In genomic region chr3:89227307-89228179, GRCm38 (mm10) we compare ENCODE assay signal across 8 mouse cellular contexts. TPM values are rescaled to one million over a fixed set of nuclear protein-coding genes. Genes with fewer than 3 reads are reported as not detected.
DNase-seq lines count a peak whose midpoint lies in the region; ATAC-seq and TF ChIP-seq lines count a peak whose summit lies in the region.

No protein-coding gene starts in this region.

- H3K9ac ChIP-seq in ES-E14 (ENCODE audit: insufficient read depth, low read depth, low read length, poor library complexity, severe bottlenecking) = peak overlapping the region; percentile 54; the same call in 1 of the 2 replicates
- peak overlapping the region; percentile 53 for H3K9ac ChIP-seq in forebrain, postnatal 0 days
- peak overlapping the region; percentile 79 for H3K9ac ChIP-seq in neural tube, embryonic 13.5 days

- peak; percentile 89 for ATAC-seq in forebrain, postnatal 0 days
- peak; percentile 67 for ATAC-seq in neural tube, embryonic 13.5 days (ENCODE audit: low read depth)

- in situ Hi-C loops in ES-E14 (cut with MboI; ENCODE audit: low sequenced_read_pairs in 2 of 2, unreplicated experiment in 2 of 2) = no loop called here

- DNase-seq in ES-E14 (ENCODE audit: low read depth, low spot score) = peak; percentile 97
- DNase-seq in brain, embryonic 14.5 days (ENCODE audit: low read depth) = peak; percentile 99
- DNase-seq in forebrain, postnatal 0 days = peak; percentile 96
- peak; percentile 89 for DNase-seq in heart, postnatal 4 days
- DNase-seq in layer of hippocampus, adult 2 months (ENCODE audit: low spot score in 2 of 2) = peak; percentile 92 to 96
- DNase-seq in lung, adult 18-20 months = peak; percentile 94 to 96
- peak; percentile 48 for DNase-seq in thymus, postnatal 0 days (ENCODE audit: low spot score)

- H3K9me3 ChIP-seq in ES-E14 (ENCODE audit: control insufficient read depth, insufficient read depth, low read depth, low read length) = no peaks in the 10 kb centered on the region
- H3K9me3 ChIP-seq in forebrain, postnatal 0 days (ENCODE audit: low read length) = no peaks in the 10 kb centered on the region
- no peaks in the 10 kb centered on the region for H3K9me3 ChIP-seq in neural tube, embryonic 13.5 days

- TF ChIP-seq POLR2A in brain, embryonic 14.5 days (IDR thresholded peaks at IDR 0.05; ENCODE audit: borderline replicate concordance, extremely low read depth, insufficient read depth, insufficient read length, poor library complexity, severe bottlenecking) = peak; percentile 82; the same call in 1 of the 2 replicates

- 0 out of 2 replicates have a peak, but pooled peaks cover 6% of the 10 kb centered on the region for H3K36me3 ChIP-seq in ES-E14 (ENCODE audit: control insufficient read depth, insufficient read depth, low read length, poor library complexity, severe bottlenecking)
- peaks cover 5% of the 10 kb centered on the region; the same call in 1 of the 2 replicates for H3K36me3 ChIP-seq in forebrain, postnatal 0 days (ENCODE audit: insufficient read depth)
- peaks cover 12% of the 10 kb centered on the region for H3K36me3 ChIP-seq in neural tube, embryonic 13.5 days

- peaks cover 13 to 39% of the 10 kb centered on the region in 2 experiments for H3K4me1 ChIP-seq in ES-E14 (ENCODE audit: control insufficient read depth in 2 of 2, insufficient read depth in 2 of 2, low read length in 2 of 2, poor library complexity in 1 of 2)
- peaks cover 28% of the 10 kb centered on the region for H3K4me1 ChIP-seq in forebrain, postnatal 0 days (ENCODE audit: insufficient read depth)
- H3K4me1 ChIP-seq in neural tube, embryonic 13.5 days (replicated peaks) = peaks cover 64% of the 10 kb centered on the region

- peak overlapping the region; percentile 91 for H3K4me2 ChIP-seq in forebrain, postnatal 0 days (ENCODE audit: low read depth)
- H3K4me2 ChIP-seq in neural tube, embryonic 13.5 days = peak overlapping the region; percentile 79

- TF ChIP-seq CTCF in brain, embryonic 14.5 days (IDR thresholded peaks at IDR 0.05; ENCODE audit: borderline replicate concordance, extremely low read depth, insufficient read depth, insufficient read length) = no peak
- no peak for TF ChIP-seq CTCF in forebrain, postnatal 0 days (IDR thresholded peaks at IDR 0.05; ENCODE audit: low read depth)
- TF ChIP-seq CTCF in layer of hippocampus, adult 2 months (conservative IDR thresholded peaks at IDR 0.05) = no peak

- H3K27me3 ChIP-seq in forebrain, postnatal 0 days (ENCODE audit: insufficient read depth, low read length) = no peaks in the 10 kb centered on the region
- H3K27me3 ChIP-seq in neural tube, embryonic 13.5 days = no peaks in the 10 kb centered on the region

- 1% methylated on average over 41 of the region's 41 CpGs for WGBS in forebrain, postnatal 0 days
- WGBS in neural tube, embryonic 13.5 days = 2% methylated on average over 41 of the region's 41 CpGs

- peak overlapping the region; percentile 58 to 77 for H3K4me3 ChIP-seq in ES-E14 (ENCODE audit: insufficient read depth in 1 of 2, low read depth in 1 of 2, low read length in 2 of 2, poor library complexity in 1 of 2, severe bottlenecking in 1 of 2)
- H3K4me3 ChIP-seq in forebrain, postnatal 0 days (ENCODE audit: low read depth, low read length) = peak overlapping the region; percentile 45
- peak overlapping the region; percentile 68 for H3K4me3 ChIP-seq in layer of hippocampus, adult 2 months
- H3K4me3 ChIP-seq in neural tube, embryonic 13.5 days = peak overlapping the region; percentile 50

- 0 out of 2 replicates have a peak overlapping the region, but pooled peaks have one; percentile 22 for H3K27ac ChIP-seq in ES-E14 (ENCODE audit: insufficient read depth, low read depth, low read length, poor library complexity, severe bottlenecking)
- peak overlapping the region; percentile 80 for H3K27ac ChIP-seq in forebrain, postnatal 0 days (ENCODE audit: low read depth, low read length)
- peak overlapping the region; percentile 93 for H3K27ac ChIP-seq in layer of hippocampus, adult 2 months
- peak overlapping the region; percentile 92 for H3K27ac ChIP-seq in neural tube, embryonic 13.5 days (replicated peaks)

TF ChIP-seq in ES-E14, 5 proteins besides CTCF, POLR2A, EP300 and RAD21:
- TF ChIP-seq HCFC1 (IDR thresholded peaks at IDR 0.05; ENCODE audit: borderline replicate concordance, insufficient read depth, low read length) (no peak), ZC3H11A (IDR thresholded peaks at IDR 0.05; ENCODE audit: borderline replicate concordance, low read depth, low read length) (no peak), ZNF384 (IDR thresholded peaks at IDR 0.05; ENCODE audit: low read depth, low read length) (no peak), MAFK (IDR thresholded peaks at IDR 0.05; ENCODE audit: insufficient read depth, low read depth, low read length) (no peak), CHD2 (IDR thresholded peaks at IDR 0.05; ENCODE audit: low read depth, low read length) (no peak)

RNA-seq across cellular contexts. Expression of gene Mtx1, which starts 0.7 kb away (rescaled TPM):
- total RNA-seq in ES-E14 (2012; rRNA removed) = 234 and 251 TPM in 2 replicates
- 146 and 201 TPM in 2 replicates for polyA plus RNA-seq in brain, embryonic 14.5 days (2012; rRNA removed)
- 142 and 167 TPM in 2 replicates for total RNA-seq in forebrain, postnatal 0 days (2014; rRNA removed)
- polyA plus RNA-seq in forebrain, postnatal 0 days (2015; fragmentation: Nextera tagmentation; extraction: Ambion mirVana) = 199 and 212 TPM in 2 replicates
- 10 to 100 TPM; 62.9 to 67.2 TPM for total RNA-seq in heart, postnatal 4 days (2021)
- 100 to 1,000 TPM; 100 to 102 TPM for total RNA-seq in layer of hippocampus, adult 2 months (2021)
- 157 and 170 TPM in 2 replicates for polyA plus RNA-seq in neural tube, embryonic 13.5 days (2015; fragmentation: Nextera tagmentation; extraction: Ambion mirVana)
- polyA plus RNA-seq in thymus, postnatal 0 days (2015; fragmentation: Nextera tagmentation; extraction: Ambion mirVana) = 206 and 223 TPM in 2 replicates

RNA-seq across cellular contexts. Expression of gene Muc1, which starts 1.3 kb away (rescaled TPM):
- 3.0 and 3.9 TPM in 2 replicates for total RNA-seq in ES-E14 (2012; rRNA removed)
- 9.3 and 10.0 TPM in 2 replicates for polyA plus RNA-seq in brain, embryonic 14.5 days (2012; rRNA removed)
- 1.3 and 1.6 TPM in 2 replicates for total RNA-seq in forebrain, postnatal 0 days (2014; rRNA removed)
- 0.27 and 0.35 TPM in 2 replicates for polyA plus RNA-seq in forebrain, postnatal 0 days (2015; fragmentation: Nextera tagmentation; extraction: Ambion mirVana)
- under 1 TPM; 0.61 to 0.74 TPM for total RNA-seq in heart, postnatal 4 days (2021)
- 1 to 10 TPM in 1 of 2 experiments, under 1 TPM in 1; 0.31 to 1.3 TPM for total RNA-seq in layer of hippocampus, adult 2 months (2021)
- polyA plus RNA-seq in neural tube, embryonic 13.5 days (2015; fragmentation: Nextera tagmentation; extraction: Ambion mirVana) = 1.0 and 1.1 TPM in 2 replicates
- 1.4 and 2.4 TPM in 2 replicates for polyA plus RNA-seq in thymus, postnatal 0 days (2015; fragmentation: Nextera tagmentation; extraction: Ambion mirVana)

RNA-seq across cellular contexts. Expression of gene Thbs3, which starts 12.6 kb away (rescaled TPM):
- total RNA-seq in ES-E14 (2012; rRNA removed) = 36.9 and 46.9 TPM in 2 replicates
- polyA plus RNA-seq in brain, embryonic 14.5 days (2012; rRNA removed) = 117 and 168 TPM in 2 replicates
- total RNA-seq in forebrain, postnatal 0 days (2014; rRNA removed) = 53.6 and 74.1 TPM in 2 replicates
- 31.1 and 42.8 TPM in 2 replicates for polyA plus RNA-seq in forebrain, postnatal 0 days (2015; fragmentation: Nextera tagmentation; extraction: Ambion mirVana)
- 10 to 100 TPM; 25.0 to 34.5 TPM for total RNA-seq in heart, postnatal 4 days (2021)
- 10 to 100 TPM; 42.6 to 43.8 TPM for total RNA-seq in layer of hippocampus, adult 2 months (2021)
- polyA plus RNA-seq in neural tube, embryonic 13.5 days (2015; fragmentation: Nextera tagmentation; extraction: Ambion mirVana) = 45.6 and 52.8 TPM in 2 replicates
- 4.9 and 6.2 TPM in 2 replicates for polyA plus RNA-seq in thymus, postnatal 0 days (2015; fragmentation: Nextera tagmentation; extraction: Ambion mirVana)

RNA-seq across cellular contexts. Expression of gene Krtcap2, which starts 18.2 kb away (rescaled TPM):
- 113 and 134 TPM in 2 replicates for total RNA-seq in ES-E14 (2012; rRNA removed)
- 86.7 and 106 TPM in 2 replicates for polyA plus RNA-seq in brain, embryonic 14.5 days (2012; rRNA removed)
- 67.0 and 68.1 TPM in 2 replicates for total RNA-seq in forebrain, postnatal 0 days (2014; rRNA removed)
- 221 and 244 TPM in 2 replicates for polyA plus RNA-seq in forebrain, postnatal 0 days (2015; fragmentation: Nextera tagmentation; extraction: Ambion mirVana)
- 100 to 1,000 TPM; 100 to 104 TPM for total RNA-seq in heart, postnatal 4 days (2021)
- 10 to 100 TPM; 75.8 to 80.5 TPM for total RNA-seq in layer of hippocampus, adult 2 months (2021)
- 248 and 258 TPM in 2 replicates for polyA plus RNA-seq in neural tube, embryonic 13.5 days (2015; fragmentation: Nextera tagmentation; extraction: Ambion mirVana)
- 304 and 318 TPM in 2 replicates for polyA plus RNA-seq in thymus, postnatal 0 days (2015; fragmentation: Nextera tagmentation; extraction: Ambion mirVana)

RNA-seq across cellular contexts. Expression of gene Trim46, which starts 18.6 kb away (rescaled TPM):
- total RNA-seq in ES-E14 (2012; rRNA removed) = 3.1 and 5.3 TPM in 2 replicates
- 131 and 144 TPM in 2 replicates for polyA plus RNA-seq in brain, embryonic 14.5 days (2012; rRNA removed)
- 83.0 and 98.3 TPM in 2 replicates for total RNA-seq in forebrain, postnatal 0 days (2014; rRNA removed)
- polyA plus RNA-seq in forebrain, postnatal 0 days (2015; fragmentation: Nextera tagmentation; extraction: Ambion mirVana) = 56.0 and 63.5 TPM in 2 replicates
- 1 to 10 TPM; 1.3 to 1.6 TPM for total RNA-seq in heart, postnatal 4 days (2021)
- total RNA-seq in layer of hippocampus, adult 2 months (2021) = 10 to 100 TPM; 89.1 to 92.8 TPM
- 55.8 and 55.9 TPM in 2 replicates for polyA plus RNA-seq in neural tube, embryonic 13.5 days (2015; fragmentation: Nextera tagmentation; extraction: Ambion mirVana)
- polyA plus RNA-seq in thymus, postnatal 0 days (2015; fragmentation: Nextera tagmentation; extraction: Ambion mirVana) = 0.98 and 1.6 TPM in 2 replicates

Comparison
In these comparisons a context has a peak if more than half of its experiments do, and no peak if none do; other contexts are left out.
1. Peak in every context shown above with its lines: DNase-seq, ATAC-seq, H3K4me3 ChIP-seq and H3K27ac ChIP-seq.
2. DNase-seq: peak in every context shown above with its lines; median percentile 99 in brain, embryonic 14.5 days; 97 in ES-E14; 96 in forebrain, postnatal 0 days; 95 in lung, adult 18-20 months; 94 in layer of hippocampus, adult 2 months; 89 in heart, postnatal 4 days; 48 in thymus, postnatal 0 days.
3. H3K27ac ChIP-seq: peak in every context shown above with its lines; median percentile 93 in layer of hippocampus, adult 2 months; 92 in neural tube, embryonic 13.5 days; 80 in forebrain, postnatal 0 days; 22 in ES-E14.